Mouse (Mus musculus) hindbrain, embryonic 15.5 days (tissue): ENCODE data around the gene Aqp1. TPM values are rescaled to one million over a fixed set of nuclear protein-coding genes. Genes with fewer than 3 reads are reported as not detected.

Source experiments
- ATAC-seq: fragments of 200-750 bp; cut with Nextera tagmentation; 2 replicates; pipeline ENCODE4 v1.8.0; 2017; ENCODE audit warnings: low read depth, moderate number of reproducible peaks, moderate TSS enrichment; ENCODE audit not compliant: low FRiP score
- H3K27ac ChIP-seq: fragments of 300-500 bp; sonication (generic); replicated peaks from 2 replicates; pipeline ENCODE4 v1.5.1; 2015; ENCODE audit warnings: mild to moderate bottlenecking, inconsistent platforms
- H3K27me3 ChIP-seq: fragments of 300-500 bp; sonication (generic); 2 replicates; pipeline ENCODE4 v1.6.1; 2015; ENCODE audit warnings: control low read depth, inconsistent platforms
- H3K36me3 ChIP-seq: fragments of 300-500 bp; sonication (generic); 2 replicates; pipeline ENCODE4 v1.6.1; 2015; ENCODE audit warnings: control low read depth, inconsistent platforms
- H3K4me1 ChIP-seq: fragments of 300-500 bp; sonication (generic); replicated peaks from 2 replicates; pipeline ENCODE4 v1.6.1; 2015; ENCODE audit warnings: control low read depth, inconsistent platforms
- H3K4me2 ChIP-seq: fragments of 300-500 bp; sonication (generic); 2 replicates; pipeline ENCODE4 v1.6.1; 2015; ENCODE audit warnings: moderate library complexity, mild to moderate bottlenecking, inconsistent platforms
- H3K4me3 ChIP-seq: fragments of 300-500 bp; sonication (generic); 2 replicates; pipeline ENCODE4 v1.5.1; 2015; ENCODE audit warnings: mild to moderate bottlenecking, inconsistent platforms
- H3K9ac ChIP-seq: fragments of 300-500 bp; sonication (generic); 2 replicates; pipeline ENCODE4 v1.6.1; 2015; ENCODE audit warnings: inconsistent platforms
- H3K9me3 ChIP-seq: fragments of 300-500 bp; sonication (generic); 2 replicates; pipeline ENCODE4 v1.6.1; 2016; ENCODE audit warnings: control low read depth, inconsistent platforms
- WGBS: fragments of 180-500 bp; shearing (Covaris S2); methylation state at CpG from one replicate; pipeline ENCODE4 v1.1.7; 2015; 5-methylcytosine and 5-hydroxymethylcytosine counted together
- polyA plus RNA-seq: library from polyadenylated mRNA; unstranded; fragments of >200 nt; fragmentation: Nextera tagmentation; extraction: Ambion mirVana; gene quantifications from 2 replicates; pipeline ENCODE4 v1.2.1, GENCODE M21; 2015

Aqp1 gene
- polyA plus RNA-seq: 17.5 and 21.7 TPM in 2 replicates

DNA sequence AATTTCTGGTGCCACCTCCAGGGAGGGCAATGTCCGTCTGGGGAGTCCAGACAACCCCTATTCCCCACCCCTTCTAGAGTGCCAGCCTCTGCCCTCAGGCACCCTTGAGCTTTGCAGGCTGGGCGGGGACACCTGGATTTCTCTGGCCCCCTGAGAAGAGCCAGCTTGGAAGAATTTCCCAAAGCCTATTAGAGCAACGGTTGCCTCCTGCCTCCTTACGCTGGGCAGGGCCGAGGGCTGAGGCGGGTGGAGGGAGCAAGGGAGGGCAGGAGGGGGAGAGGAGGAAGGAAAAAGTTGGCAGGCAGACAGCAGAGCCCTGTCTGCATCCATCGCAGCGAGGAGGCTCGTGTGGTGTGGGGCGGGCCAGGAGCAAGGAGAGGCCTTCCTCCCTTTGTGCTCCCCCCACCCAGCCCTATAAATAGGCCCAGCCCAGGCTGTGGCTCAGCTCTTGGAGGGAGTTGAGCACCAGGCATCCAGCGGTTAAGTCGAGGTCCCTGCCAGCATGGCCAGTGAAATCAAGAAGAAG, at the start of gene Aqp1:
Gene Aqp1 (plus strand): TSS at position 444 of the 526 bp plus-strand sequence.
- peaks cover 16% of the 10 kb centered on the region for H3K4me1 ChIP-seq
- H3K9ac ChIP-seq: no peak within 1 kb of the TSS
- H3K27me3 ChIP-seq: 0 out of 2 replicates have a peak, but pooled peaks cover 3% of the 10 kb centered on the region
- 26% methylated on average over 12 of the region's 12 CpGs for WGBS
- no peak within 1 kb of the TSS for H3K27ac ChIP-seq
- H3K4me2 ChIP-seq: no peak within 1 kb of the TSS
- peak; percentile 77 for ATAC-seq
- H3K9me3 ChIP-seq: no peaks in the 10 kb centered on the region
- no peaks in the 10 kb centered on the region for H3K36me3 ChIP-seq
- H3K4me3 ChIP-seq: no peak within 1 kb of the TSS

DNA sequence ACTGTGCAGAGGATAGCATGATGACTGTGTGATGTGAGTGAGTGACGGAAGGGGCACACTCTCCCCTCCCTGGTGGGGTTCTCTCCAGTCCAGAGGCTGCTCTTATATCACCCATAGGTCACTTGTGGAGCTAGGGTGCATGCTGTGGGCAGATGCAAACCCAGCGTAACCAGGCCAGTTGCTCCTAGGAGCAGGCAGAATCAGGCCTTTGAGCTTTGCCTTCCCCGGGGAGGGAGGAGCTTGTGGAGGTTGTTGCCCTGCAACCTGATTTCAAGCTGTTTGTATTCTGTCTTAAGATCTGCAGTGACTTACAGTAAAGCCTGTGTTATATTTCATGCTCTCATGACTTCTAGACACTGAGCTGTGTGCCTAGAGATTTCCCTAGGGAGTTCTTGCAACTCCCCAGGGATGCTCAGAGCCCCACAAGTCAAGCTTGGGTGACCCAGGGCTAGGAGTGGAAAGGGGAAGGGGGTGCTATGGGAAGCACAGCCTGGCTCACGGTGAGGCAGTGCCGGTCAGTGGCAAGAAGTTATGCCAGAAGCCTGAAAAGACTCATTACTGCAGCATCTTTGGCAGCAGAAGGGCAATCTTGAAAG, 48.1 kb upstream of the Aqp1 start:
- H3K9me3 ChIP-seq: no peaks in the 10 kb centered on the region
- WGBS: 77% methylated on average over 5 of the region's 5 CpGs
- H3K4me3 ChIP-seq: no peak overlapping the region
- H3K4me2 ChIP-seq: no peak overlapping the region
- no peak overlapping the region for H3K9ac ChIP-seq
- ATAC-seq: no peak
- no peak overlapping the region for H3K27ac ChIP-seq
- no peaks in the 10 kb centered on the region for H3K4me1 ChIP-seq
- no peaks in the 10 kb centered on the region for H3K36me3 ChIP-seq
- H3K27me3 ChIP-seq: no peaks in the 10 kb centered on the region

DNA sequence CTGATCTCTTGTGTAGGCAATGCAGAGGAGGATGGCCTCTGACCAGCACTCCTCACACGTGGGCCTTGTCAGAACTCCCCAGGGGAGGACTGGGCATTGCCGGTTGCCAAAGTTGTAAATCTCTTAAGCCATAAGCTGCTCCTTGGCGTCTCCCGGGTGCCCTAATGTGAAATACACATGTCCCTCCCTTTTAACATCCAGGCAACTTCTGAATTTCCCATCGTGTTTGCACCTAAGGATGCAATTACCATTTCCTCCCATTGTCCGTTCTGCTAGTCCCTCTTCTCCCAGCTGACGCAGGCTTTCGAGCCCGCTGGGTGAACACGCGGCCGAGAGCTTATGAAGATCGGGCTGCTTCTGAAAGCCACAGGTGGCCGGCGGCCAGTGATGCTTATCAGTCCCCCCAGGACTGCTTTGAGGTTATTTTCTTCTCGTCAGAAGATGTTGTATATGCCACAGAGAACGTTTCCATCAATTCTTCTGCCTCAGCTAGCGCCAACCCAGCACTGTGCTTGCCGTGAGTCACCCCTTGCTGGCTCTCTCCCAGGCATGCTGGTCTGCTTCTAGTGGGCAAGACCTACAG, 41.6 kb upstream of the Aqp1 start:
- WGBS: 55% methylated on average over 19 of the region's 19 CpGs
- ATAC-seq: peak; percentile 30; the same call in 1 of the 2 replicates
- Histone ChIP-seq H3K4me2 (no peak overlapping the region), H3K36me3 (no peaks in the 10 kb centered on the region), H3K4me1 (no peaks in the 10 kb centered on the region), H3K4me3 (no peak overlapping the region), H3K27me3 (no peaks in the 10 kb centered on the region), H3K9me3 (no peaks in the 10 kb centered on the region), H3K9ac (no peak overlapping the region), H3K27ac (no peak overlapping the region)

DNA sequence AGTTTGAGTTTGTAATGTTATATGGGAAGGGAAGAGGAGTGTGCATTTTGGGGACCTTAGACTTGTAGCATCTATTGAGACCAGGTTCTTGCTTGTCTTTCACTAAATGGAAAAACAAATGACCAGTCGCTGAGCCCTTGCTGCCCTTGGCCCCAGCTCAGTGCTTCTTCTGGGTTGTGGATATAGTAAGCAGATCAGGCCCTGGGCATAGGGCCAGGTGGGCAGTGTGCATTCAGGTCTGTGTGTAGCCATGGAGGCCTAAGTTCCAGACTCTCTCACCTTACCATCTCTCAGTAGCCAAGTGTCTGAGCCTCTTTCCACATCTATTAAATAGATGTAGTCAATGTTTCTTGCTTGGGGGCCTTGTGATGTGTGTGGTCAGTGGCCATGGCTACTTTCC, 40.9 kb upstream of the Aqp1 start:
- Histone ChIP-seq H3K36me3 (no peaks in the 10 kb centered on the region), H3K4me1 (no peaks in the 10 kb centered on the region), H3K4me3 (no peak overlapping the region), H3K27ac (no peak overlapping the region), H3K9me3 (no peaks in the 10 kb centered on the region), H3K27me3 (no peaks in the 10 kb centered on the region), H3K9ac (no peak overlapping the region), H3K4me2 (no peak overlapping the region)
- 75% methylated on average over 1 of the region's 1 CpGs for WGBS
- no peak for ATAC-seq

DNA sequence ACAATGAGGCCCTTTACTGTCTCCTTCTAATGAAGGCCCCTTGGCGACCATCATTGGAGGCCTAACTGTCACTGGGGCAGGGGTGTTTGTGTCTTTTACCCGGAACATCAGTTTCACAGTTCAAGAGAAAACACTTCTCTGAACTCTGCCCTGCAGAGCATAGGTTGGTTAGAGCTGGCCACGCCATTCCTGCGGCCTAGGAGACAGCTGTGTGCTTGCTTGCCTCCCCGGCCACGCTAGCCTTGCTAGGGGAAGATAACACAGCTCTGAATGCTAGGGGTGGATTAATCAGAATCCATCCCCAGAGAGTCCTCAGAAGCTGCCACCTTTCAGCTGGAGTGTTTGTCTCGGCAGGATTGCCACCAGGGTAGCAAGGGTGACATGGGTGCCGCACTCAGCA, 36.8 kb upstream of the Aqp1 start:
- H3K4me3 ChIP-seq: no peak overlapping the region
- H3K9ac ChIP-seq: no peak overlapping the region
- H3K4me2 ChIP-seq: no peak overlapping the region
- no peak overlapping the region for H3K27ac ChIP-seq
- no peaks in the 10 kb centered on the region for H3K36me3 ChIP-seq
- H3K4me1 ChIP-seq: no peaks in the 10 kb centered on the region
- no peak for ATAC-seq
- no peaks in the 10 kb centered on the region for H3K27me3 ChIP-seq
- 85% methylated on average over 8 of the region's 8 CpGs for WGBS
- H3K9me3 ChIP-seq: no peaks in the 10 kb centered on the region

DNA sequence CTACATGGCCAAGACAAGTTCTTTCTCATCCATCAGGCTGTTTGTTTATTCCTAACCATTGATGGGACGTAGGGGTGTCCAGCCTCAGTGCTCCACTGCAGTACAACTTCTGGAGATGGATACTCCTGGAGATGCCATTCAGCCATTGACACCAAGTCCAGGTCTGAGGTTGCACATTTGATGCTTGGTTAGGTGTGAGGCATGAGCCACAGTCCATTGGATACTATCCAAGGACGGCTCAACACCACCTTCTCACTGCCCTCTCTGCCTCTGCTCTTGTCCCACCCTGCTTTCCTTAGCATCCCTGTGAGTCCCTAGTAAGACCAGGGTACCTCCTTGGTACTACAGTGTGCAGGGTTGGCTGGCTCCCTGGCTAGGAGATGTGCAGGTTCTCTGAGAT, 36.3 kb upstream of the Aqp1 start:
- Histone ChIP-seq H3K4me2 (no peak overlapping the region), H3K36me3 (no peaks in the 10 kb centered on the region), H3K27me3 (no peaks in the 10 kb centered on the region), H3K9ac (no peak overlapping the region), H3K4me1 (no peaks in the 10 kb centered on the region), H3K4me3 (no peak overlapping the region), H3K27ac (no peak overlapping the region), H3K9me3 (no peaks in the 10 kb centered on the region)
- no peak for ATAC-seq
- WGBS: 89% methylated on average over 2 of the region's 2 CpGs

DNA sequence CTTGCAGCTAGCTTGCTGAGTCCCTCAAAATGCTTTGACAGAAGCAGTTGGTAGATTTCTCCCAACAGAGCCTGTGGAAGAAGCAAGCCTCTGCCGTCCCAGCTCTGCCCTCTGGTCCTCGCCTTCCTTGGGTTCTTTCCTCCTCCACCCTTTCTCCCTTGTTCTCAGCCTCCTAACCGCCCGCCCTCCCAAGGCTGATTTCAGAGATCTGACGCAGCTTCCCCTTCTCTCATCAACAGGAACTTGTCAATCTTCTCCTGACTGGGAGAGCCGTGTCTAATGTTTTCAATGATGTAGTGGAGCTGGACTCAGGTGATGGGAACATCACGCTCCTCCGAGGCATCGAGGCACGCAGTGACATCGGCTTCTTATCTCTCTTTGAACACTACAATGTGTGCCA, 35.5 kb upstream of the Aqp1 start:
- no peaks in the 10 kb centered on the region for H3K9me3 ChIP-seq
- no peaks in the 10 kb centered on the region for H3K36me3 ChIP-seq
- no peak overlapping the region for H3K9ac ChIP-seq
- H3K27ac ChIP-seq: no peak overlapping the region
- no peak for ATAC-seq
- H3K4me1 ChIP-seq: no peaks in the 10 kb centered on the region
- 89% methylated on average over 11 of the region's 11 CpGs for WGBS
- no peaks in the 10 kb centered on the region for H3K27me3 ChIP-seq
- H3K4me3 ChIP-seq: no peak overlapping the region
- no peak overlapping the region for H3K4me2 ChIP-seq

DNA sequence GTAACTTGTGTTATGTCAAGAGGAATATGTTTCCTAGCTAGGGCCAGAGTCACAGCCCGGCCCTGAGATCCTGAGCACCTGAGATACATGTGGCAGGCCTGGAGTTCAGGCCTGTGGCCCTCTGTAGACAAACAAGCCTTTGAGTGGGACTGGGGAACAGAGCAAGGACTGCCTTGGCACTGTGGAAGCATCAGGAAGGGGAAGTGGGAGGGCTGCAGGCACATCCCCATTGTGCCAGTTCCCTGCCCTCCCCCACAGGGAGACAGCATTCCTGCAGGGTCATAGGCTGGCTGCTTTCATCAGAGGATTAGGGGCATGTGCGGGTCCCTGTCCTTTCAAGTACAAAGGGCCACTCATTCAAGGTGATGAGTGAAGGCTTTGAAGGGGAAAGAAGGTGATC, 26.1 kb upstream of the Aqp1 start:
- no peak for ATAC-seq
- no peak overlapping the region for H3K9ac ChIP-seq
- H3K27ac ChIP-seq: no peak overlapping the region
- H3K9me3 ChIP-seq: no peaks in the 10 kb centered on the region
- H3K4me2 ChIP-seq: no peak overlapping the region
- no peaks in the 10 kb centered on the region for H3K27me3 ChIP-seq
- no peak overlapping the region for H3K4me3 ChIP-seq
- H3K36me3 ChIP-seq: no peaks in the 10 kb centered on the region
- WGBS: 57% methylated on average over 2 of the region's 2 CpGs
- H3K4me1 ChIP-seq: no peaks in the 10 kb centered on the region

DNA sequence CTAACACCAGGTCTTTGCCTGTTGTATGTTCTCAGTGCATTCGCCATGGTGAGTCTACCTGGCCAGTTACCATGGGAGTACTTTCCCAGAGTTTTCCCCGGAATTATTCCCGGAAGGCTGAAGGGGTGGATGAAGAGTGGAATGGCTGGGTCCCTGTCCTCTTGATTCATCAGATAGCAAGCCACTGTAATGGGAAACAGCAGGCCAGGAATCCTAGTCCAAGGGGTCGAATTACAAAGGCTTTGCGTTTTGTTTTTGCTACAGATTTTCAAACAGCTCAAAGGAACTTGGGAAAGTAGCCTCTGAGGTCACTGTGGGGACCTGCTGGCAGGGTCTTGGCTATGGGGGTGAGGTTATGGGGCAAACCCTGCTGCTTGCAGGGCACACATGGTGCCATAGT, 24.3 kb upstream of the Aqp1 start:
- H3K36me3 ChIP-seq: no peaks in the 10 kb centered on the region
- no peaks in the 10 kb centered on the region for H3K27me3 ChIP-seq
- H3K9ac ChIP-seq: no peak overlapping the region
- H3K4me2 ChIP-seq: no peak overlapping the region
- ATAC-seq: no peak
- H3K4me3 ChIP-seq: no peak overlapping the region
- 69% methylated on average over 5 of the region's 5 CpGs for WGBS
- H3K9me3 ChIP-seq: no peaks in the 10 kb centered on the region
- no peaks in the 10 kb centered on the region for H3K4me1 ChIP-seq
- H3K27ac ChIP-seq: no peak overlapping the region

DNA sequence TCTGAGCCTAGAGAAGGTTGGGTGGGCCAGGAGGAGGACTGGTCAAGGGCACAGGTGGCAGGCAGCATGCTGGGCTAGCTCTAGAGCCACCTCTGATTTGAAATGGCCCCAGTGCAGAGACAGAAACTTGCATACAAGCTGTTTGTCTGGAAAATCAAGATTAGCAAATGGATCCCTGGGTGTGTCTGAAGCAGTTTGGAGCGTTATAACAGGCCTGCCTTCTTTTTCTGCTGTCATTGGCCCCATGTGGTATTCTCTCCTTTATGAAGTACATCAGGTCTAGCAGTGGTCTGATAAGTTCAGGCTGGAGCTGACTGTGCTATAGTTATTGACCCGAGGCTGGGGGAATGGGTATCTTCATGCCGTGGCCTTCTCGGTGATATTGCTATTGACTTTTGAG, 22.3 kb upstream of the Aqp1 start:
- no peak for ATAC-seq
- H3K4me2 ChIP-seq: no peak overlapping the region
- 92% methylated on average over 4 of the region's 4 CpGs for WGBS
- H3K4me3 ChIP-seq: no peak overlapping the region
- H3K27me3 ChIP-seq: no peaks in the 10 kb centered on the region
- no peaks in the 10 kb centered on the region for H3K9me3 ChIP-seq
- no peaks in the 10 kb centered on the region for H3K4me1 ChIP-seq
- no peak overlapping the region for H3K9ac ChIP-seq
- no peaks in the 10 kb centered on the region for H3K36me3 ChIP-seq
- no peak overlapping the region for H3K27ac ChIP-seq

DNA sequence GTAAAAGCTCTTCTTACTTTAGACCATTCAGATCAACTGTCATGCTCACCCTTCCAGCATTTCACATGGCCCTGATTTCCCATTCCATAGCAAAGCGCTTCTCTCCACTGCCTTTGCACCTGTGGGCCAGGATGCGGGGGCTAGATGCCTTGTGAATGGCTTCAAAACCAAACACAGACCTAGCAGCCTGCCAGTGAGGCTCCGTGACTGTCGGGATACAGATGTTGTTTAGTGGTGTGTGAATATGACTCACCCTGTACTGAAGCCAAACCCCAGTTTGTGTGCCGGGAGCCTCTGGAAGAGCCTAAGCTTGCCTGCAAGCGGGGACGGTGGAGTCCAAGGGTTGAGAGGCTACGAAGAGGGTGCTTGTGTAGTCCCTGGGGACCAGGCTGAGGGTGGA, 21.6 kb upstream of the Aqp1 start:
- no peak overlapping the region for H3K27ac ChIP-seq
- no peaks in the 10 kb centered on the region for H3K4me1 ChIP-seq
- no peak overlapping the region for H3K4me2 ChIP-seq
- H3K9me3 ChIP-seq: no peaks in the 10 kb centered on the region
- 89% methylated on average over 8 of the region's 8 CpGs for WGBS
- no peak overlapping the region for H3K9ac ChIP-seq
- H3K4me3 ChIP-seq: no peak overlapping the region
- no peaks in the 10 kb centered on the region for H3K27me3 ChIP-seq
- no peak for ATAC-seq
- no peaks in the 10 kb centered on the region for H3K36me3 ChIP-seq

DNA sequence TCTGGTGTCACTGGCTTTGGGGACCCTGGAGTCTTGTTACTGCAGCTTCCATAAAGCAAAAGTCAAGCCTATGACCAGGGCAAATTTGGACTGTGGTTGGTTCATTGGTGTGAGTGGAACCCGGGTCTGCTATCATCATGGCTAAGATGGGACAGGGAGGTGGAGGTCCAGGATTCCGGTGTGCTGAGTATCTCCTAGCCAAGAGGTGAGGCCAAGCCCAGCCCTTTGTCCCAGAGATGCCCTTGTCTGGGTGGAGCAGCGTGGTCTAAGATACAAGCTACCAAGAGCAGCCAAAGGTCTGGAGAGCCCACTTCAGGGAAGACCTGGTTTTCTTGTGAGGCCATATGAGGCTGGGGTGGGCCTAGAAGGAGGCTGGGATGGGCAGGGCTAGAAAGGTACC, 17.6 kb upstream of the Aqp1 start:
- WGBS: 94% methylated on average over 3 of the region's 3 CpGs
- Histone ChIP-seq H3K27me3 (no peaks in the 10 kb centered on the region), H3K27ac (no peak overlapping the region), H3K4me3 (no peak overlapping the region), H3K4me1 (no peaks in the 10 kb centered on the region), H3K9ac (no peak overlapping the region), H3K4me2 (no peak overlapping the region), H3K36me3 (no peaks in the 10 kb centered on the region), H3K9me3 (no peaks in the 10 kb centered on the region)
- no peak for ATAC-seq
